Mouse (Mus musculus) limb, embryonic 13.5 days (tissue): ENCODE results near the gene Gnb5. TPM values are rescaled to one million over a fixed set of nuclear protein-coding genes. Genes with fewer than 3 reads are reported as not detected.
"Not testable (repeated sequence)": the region's sequence is repeated elsewhere in the genome, so short reads cannot be mapped to it uniquely, and the experiment has no call there.

Experiments used
- ATAC-seq: fragments of 200-750 bp; cut with Nextera tagmentation; 2 replicates; pipeline ENCODE4 v1.8.0; 2017; ENCODE audit warnings: low read depth, moderate number of reproducible peaks, moderate TSS enrichment; ENCODE audit not compliant: low FRiP score
- H3K27ac ChIP-seq: fragments of 300-500 bp; sonication (generic); 2 replicates; pipeline ENCODE4 v1.5.1; 2015; ENCODE audit warnings: inconsistent platforms, mild to moderate bottlenecking, moderate library complexity
- H3K27me3 ChIP-seq: fragments of 300-500 bp; sonication (generic); 2 replicates; pipeline ENCODE4 v1.6.1; 2015; ENCODE audit warnings: mild to moderate bottlenecking, inconsistent platforms
- H3K36me3 ChIP-seq: fragments of 300-500 bp; sonication (generic); 2 replicates; pipeline ENCODE4 v1.6.1; 2015; ENCODE audit warnings: inconsistent platforms, mild to moderate bottlenecking, moderate library complexity
- H3K4me1 ChIP-seq: fragments of 300-500 bp; sonication (generic); 2 replicates; pipeline ENCODE4 v1.6.1; 2015; ENCODE audit warnings: inconsistent platforms
- H3K4me2 ChIP-seq: fragments of 300-500 bp; sonication (generic); replicated peaks from 2 replicates; pipeline ENCODE4 v1.6.1; 2015; ENCODE audit warnings: inconsistent platforms, mild to moderate bottlenecking, moderate library complexity
- H3K4me3 ChIP-seq: fragments of 300-500 bp; sonication (generic); 2 replicates; pipeline ENCODE4 v1.5.1; 2015; ENCODE audit warnings: moderate library complexity, mild to moderate bottlenecking, inconsistent platforms
- H3K9ac ChIP-seq: fragments of 300-500 bp; sonication (generic); 2 replicates; pipeline ENCODE4 v1.6.1; 2015; ENCODE audit warnings: mild to moderate bottlenecking, inconsistent platforms
- H3K9me3 ChIP-seq: fragments of 300-500 bp; sonication (generic); 2 replicates; pipeline ENCODE4 v1.6.1; 2016; ENCODE audit warnings: inconsistent platforms
- WGBS: fragments of 180-500 bp; shearing (Covaris S2); methylation state at CpG from one replicate; pipeline ENCODE4 v1.1.7; 2015; 5-methylcytosine and 5-hydroxymethylcytosine counted together
- polyA plus RNA-seq: library from polyadenylated mRNA; unstranded; fragments of >200 nt; fragmentation: Nextera tagmentation; extraction: Ambion mirVana; gene quantifications from 2 replicates; pipeline ENCODE4 v1.2.1, GENCODE M21; 2015

Gnb5 gene
- polyA plus RNA-seq, 1 experiment from 2014 or later = 27.3 TPM

GRCm38 (mm10) chr9:75338016-75338415, 31.9 kb downstream of the Gnb5 start:
- Histone ChIP-seq H3K4me1 (no peaks in the 10 kb centered on the region), H3K9ac (no peak overlapping the region), H3K9me3 (no peaks in the 10 kb centered on the region), H3K27ac (no peak overlapping the region), H3K4me3 (no peak overlapping the region), H3K27me3 (no peaks in the 10 kb centered on the region), H3K4me2 (no peak overlapping the region), H3K36me3 (peaks cover 70% of the 10 kb centered on the region)
- WGBS = 91% methylated on average over 6 of the region's 6 CpGs
- ATAC-seq = no peak

DNA sequence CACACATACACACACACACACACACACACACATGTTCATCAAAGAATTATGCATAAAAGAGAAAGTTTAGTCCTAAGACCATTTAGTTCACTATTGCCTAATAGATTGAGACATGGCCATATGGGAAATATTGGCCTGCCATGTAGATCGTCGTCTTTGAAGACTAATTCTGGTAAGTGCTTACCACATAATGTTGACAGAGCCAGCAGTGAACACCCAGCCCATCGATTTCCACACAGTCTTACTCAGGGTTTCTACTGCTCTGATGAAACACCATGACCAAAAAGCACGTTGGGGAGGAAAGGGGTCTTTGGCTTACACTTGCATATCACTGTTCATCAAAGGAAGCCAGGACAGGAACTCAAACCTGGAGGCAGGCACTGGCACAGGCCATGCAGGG, 36.3 kb downstream of the Gnb5 start:
- Histone ChIP-seq H3K9me3 (no peaks in the 10 kb centered on the region), H3K36me3 (peaks cover 58% of the 10 kb centered on the region), H3K4me2 (no peak overlapping the region), H3K27ac (no peak overlapping the region), H3K27me3 (no peaks in the 10 kb centered on the region), H3K4me1 (no peaks in the 10 kb centered on the region), H3K4me3 (no peak overlapping the region), H3K9ac (no peak overlapping the region)
- ATAC-seq = no peak
- 88% methylated on average over 4 of the region's 4 CpGs for WGBS

GRCm38 (mm10) chr9:75347458-75347857, 41.4 kb downstream of the Gnb5 start, which contains the start of gene Bcl2l10:
TSS of gene Bcl2l10 (plus strand) at chr9:75347758.
- 89% methylated on average over 5 of the region's 5 CpGs for WGBS
- H3K9me3 ChIP-seq = no peaks in the 10 kb centered on the region
- no peaks in the 10 kb centered on the region for H3K27me3 ChIP-seq
- H3K36me3 ChIP-seq = peaks cover 30% of the 10 kb centered on the region
- no peak within 1 kb of the TSS for H3K27ac ChIP-seq
- no peak within 1 kb of the TSS for H3K4me3 ChIP-seq
- no peaks in the 10 kb centered on the region for H3K4me1 ChIP-seq
- no peak for ATAC-seq
- H3K4me2 ChIP-seq = no peak within 1 kb of the TSS
- no peak within 1 kb of the TSS for H3K9ac ChIP-seq

- no peak overlapping the region for H3K27ac ChIP-seq
- WGBS = 92% methylated on average over 17 of the region's 17 CpGs
- no peak overlapping the region for H3K4me2 ChIP-seq
- no peaks in the 10 kb centered on the region for H3K9me3 ChIP-seq
- H3K27me3 ChIP-seq = no peaks in the 10 kb centered on the region
- H3K4me1 ChIP-seq = no peaks in the 10 kb centered on the region
- ATAC-seq = no peak
- peaks cover 25% of the 10 kb centered on the region for H3K36me3 ChIP-seq
- H3K9ac ChIP-seq = no peak overlapping the region
- no peak overlapping the region for H3K4me3 ChIP-seq
Observed at GRCm38 (mm10) chr9:75348066-75348465, 42.0 kb downstream of the Gnb5 start.

- Histone ChIP-seq H3K9me3 (no peaks in the 10 kb centered on the region), H3K36me3 (peaks cover 25% of the 10 kb centered on the region), H3K27ac (no peak overlapping the region), H3K4me2 (no peak overlapping the region), H3K4me3 (no peak overlapping the region), H3K27me3 (no peaks in the 10 kb centered on the region), H3K4me1 (no peaks in the 10 kb centered on the region), H3K9ac (no peak overlapping the region)
- ATAC-seq = no peak
- 48% methylated on average over 3 of the region's 3 CpGs for WGBS
Observed at GRCm38 (mm10) chr9:75348641-75349040, 42.6 kb downstream of the Gnb5 start.

- H3K9me3 ChIP-seq = no peaks in the 10 kb centered on the region
- no peaks in the 10 kb centered on the region for H3K4me1 ChIP-seq
- H3K27ac ChIP-seq = no peak overlapping the region
- no peak overlapping the region for H3K9ac ChIP-seq
- H3K4me3 ChIP-seq = no peak overlapping the region
- H3K27me3 ChIP-seq = no peaks in the 10 kb centered on the region
- H3K36me3 ChIP-seq = no peaks in the 10 kb centered on the region
- 68% methylated on average over 8 of the region's 8 CpGs for WGBS
- no peak overlapping the region for H3K4me2 ChIP-seq
- no peak for ATAC-seq
Observed at GRCm38 (mm10) chr9:75353094-75353493, 47.0 kb downstream of the Gnb5 start.

DNA sequence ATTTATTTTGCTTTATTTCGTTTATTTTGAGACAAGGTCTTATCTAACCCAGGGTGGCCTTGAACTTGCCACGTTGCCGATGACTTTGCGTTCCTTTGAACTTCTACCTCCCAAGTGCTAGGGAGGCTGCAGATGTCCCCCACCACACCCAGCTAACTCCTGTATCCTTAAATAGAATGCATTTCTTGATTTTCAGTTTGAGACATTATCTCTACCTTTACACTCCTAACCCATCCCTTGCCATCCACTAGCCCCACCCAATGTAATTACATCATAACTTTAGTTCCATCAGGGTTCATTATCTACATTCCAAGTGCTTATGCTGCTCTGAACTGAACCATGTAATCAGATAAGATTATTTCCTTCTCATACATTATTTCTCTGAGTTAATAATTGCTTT, 49.7 kb downstream of the Gnb5 start:
- ATAC-seq = no peak

DNA sequence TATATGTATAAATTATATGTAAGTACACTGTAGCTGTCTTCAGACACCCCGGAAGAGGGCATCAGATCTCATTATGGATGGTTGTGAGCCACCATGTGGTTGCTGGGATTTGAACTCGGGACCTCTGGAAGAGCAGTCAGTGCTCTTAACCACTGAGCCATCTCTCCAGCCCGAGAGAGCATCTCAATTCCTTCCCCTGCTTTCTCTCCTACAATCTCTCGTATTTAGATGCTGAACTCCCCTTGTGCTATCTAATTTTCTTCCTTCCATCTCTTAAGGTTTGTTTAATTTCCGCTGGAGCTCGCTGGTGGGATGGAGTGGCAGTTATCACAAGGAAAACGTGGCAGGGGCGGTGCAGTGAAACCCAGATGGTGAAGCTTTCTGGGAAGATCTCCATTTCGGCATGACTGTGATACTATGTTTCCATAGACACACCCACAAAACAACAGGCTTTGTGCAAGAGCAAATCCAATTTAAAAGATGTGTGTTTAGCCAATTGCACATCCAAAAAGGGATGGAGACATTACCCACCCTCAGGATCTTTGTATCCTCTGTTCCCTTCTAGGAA, 51.1 kb downstream of the Gnb5 start:
- Histone ChIP-seq H3K27ac (no peak overlapping the region), H3K9me3 (no peaks in the 10 kb centered on the region), H3K27me3 (no peaks in the 10 kb centered on the region), H3K36me3 (no peaks in the 10 kb centered on the region), H3K4me1 (no peaks in the 10 kb centered on the region), H3K4me2 (no peak overlapping the region), H3K9ac (no peak overlapping the region), H3K4me3 (no peak overlapping the region)
- 78% methylated on average over 9 of the region's 9 CpGs for WGBS
- no peak for ATAC-seq

More for the DNA sequence above, 49.7 kb downstream of the Gnb5 start:
- Histone ChIP-seq H3K4me1 (no peaks in the 10 kb centered on the region), H3K36me3 (no peaks in the 10 kb centered on the region), H3K4me3 (no peak overlapping the region), H3K27me3 (no peaks in the 10 kb centered on the region), H3K27ac (no peak overlapping the region), H3K9ac (no peak overlapping the region), H3K9me3 (no peaks in the 10 kb centered on the region), H3K4me2 (no peak overlapping the region)
- WGBS = 84% methylated on average over 4 of the region's 4 CpGs

DNA sequence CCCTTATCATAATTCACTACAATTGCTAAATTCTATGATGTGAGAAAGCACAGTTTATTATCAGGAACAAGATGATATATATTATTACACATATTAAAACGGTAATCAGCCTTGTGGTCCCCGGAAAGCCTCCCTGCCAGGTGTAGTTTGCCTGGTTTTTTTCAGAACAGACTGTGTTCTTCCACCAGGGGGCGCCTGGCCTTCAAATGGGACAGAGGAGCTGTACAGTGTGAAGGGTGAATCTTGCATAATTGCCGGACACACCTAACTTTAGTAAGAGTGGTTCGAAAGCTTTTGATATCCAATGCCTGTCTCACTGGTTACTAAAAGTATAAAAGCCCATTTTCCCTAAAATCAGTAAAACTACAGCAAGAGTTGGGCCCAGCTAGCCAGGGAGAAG, 55.6 kb downstream of the Gnb5 start:
- Histone ChIP-seq H3K4me3 (no peak overlapping the region), H3K27ac (no peak overlapping the region), H3K9ac (no peak overlapping the region), H3K36me3 (no peaks in the 10 kb centered on the region), H3K27me3 (no peaks in the 10 kb centered on the region), H3K4me2 (no peak overlapping the region), H3K4me1 (no peaks in the 10 kb centered on the region), H3K9me3 (no peaks in the 10 kb centered on the region)
- WGBS = 38% methylated on average over 5 of the region's 5 CpGs
- ATAC-seq = no peak

GRCm38 (mm10) chr9:75362201-75362600, 56.1 kb downstream of the Gnb5 start:
- 88% methylated on average over 4 of the region's 4 CpGs for WGBS
- Histone ChIP-seq H3K27ac (no peak overlapping the region), H3K9me3 (no peaks in the 10 kb centered on the region), H3K27me3 (no peaks in the 10 kb centered on the region), H3K4me3 (no peak overlapping the region), H3K9ac (no peak overlapping the region), H3K36me3 (no peaks in the 10 kb centered on the region), H3K4me2 (no peak overlapping the region), H3K4me1 (no peaks in the 10 kb centered on the region)
- ATAC-seq = no peak

DNA sequence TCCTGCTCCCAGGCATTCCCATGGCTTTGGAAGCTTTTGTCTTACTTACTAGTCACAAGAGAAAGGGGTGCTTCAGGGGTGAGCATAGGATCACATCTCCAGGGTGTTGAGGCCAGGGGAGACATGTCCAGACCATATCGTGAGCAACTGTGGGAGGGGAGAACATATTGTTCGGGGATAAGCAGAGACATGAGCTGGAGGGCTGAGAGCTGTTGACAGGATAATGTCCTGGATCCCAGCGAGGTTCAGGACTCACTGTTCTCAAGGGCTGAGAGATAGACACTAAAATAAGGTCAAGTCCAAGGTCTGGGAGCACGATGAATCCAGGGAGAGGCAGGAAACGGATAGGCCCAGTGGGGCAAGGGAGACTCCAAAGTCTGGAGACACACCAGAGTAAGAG, 56.9 kb downstream of the Gnb5 start:
- H3K9ac ChIP-seq = no peak overlapping the region
- no peaks in the 10 kb centered on the region for H3K36me3 ChIP-seq
- H3K27ac ChIP-seq = no peak overlapping the region
- 82% methylated on average over 5 of the region's 5 CpGs for WGBS
- H3K4me1 ChIP-seq = no peaks in the 10 kb centered on the region
- no peaks in the 10 kb centered on the region for H3K27me3 ChIP-seq
- no peak overlapping the region for H3K4me3 ChIP-seq
- ATAC-seq = no peak
- no peaks in the 10 kb centered on the region for H3K9me3 ChIP-seq
- H3K4me2 ChIP-seq = no peak overlapping the region

DNA sequence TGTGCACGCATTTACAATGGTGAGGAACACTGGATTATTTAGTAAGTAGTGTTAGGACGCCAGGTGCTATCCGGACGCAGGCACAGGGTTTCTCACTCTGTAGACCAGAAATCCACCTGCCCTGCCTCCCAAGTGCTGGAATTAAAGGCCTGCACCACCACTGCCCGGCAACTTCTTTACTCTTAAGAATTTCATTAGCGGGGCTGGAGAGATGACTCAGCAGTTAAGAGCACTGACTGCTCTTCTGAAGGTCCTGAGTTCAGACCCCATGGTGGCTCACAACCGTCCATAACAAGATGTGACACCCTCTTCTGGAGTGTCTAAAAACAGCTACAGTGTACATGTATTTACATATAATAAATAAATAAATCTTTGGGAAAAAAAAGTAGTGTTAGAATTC, 57.6 kb downstream of the Gnb5 start:
- H3K4me2 ChIP-seq, H3K27ac ChIP-seq, ATAC-seq, H3K4me3 ChIP-seq, H3K9me3 ChIP-seq, H3K36me3 ChIP-seq, H3K9ac ChIP-seq, H3K27me3 ChIP-seq, H3K4me1 ChIP-seq: not testable (repeated sequence)
- 67% methylated on average over 7 of the region's 7 CpGs for WGBS

GRCm38 (mm10) chr9:75365195-75365594, 59.1 kb downstream of the Gnb5 start:
- Histone ChIP-seq H3K4me2 (no peak overlapping the region), H3K4me1 (no peaks in the 10 kb centered on the region), H3K36me3 (no peaks in the 10 kb centered on the region), H3K27ac (no peak overlapping the region), H3K27me3 (no peaks in the 10 kb centered on the region), H3K9ac (no peak overlapping the region), H3K4me3 (no peak overlapping the region), H3K9me3 (no peaks in the 10 kb centered on the region)
- 84% methylated on average over 4 of the region's 4 CpGs for WGBS
- ATAC-seq = no peak
